Mouse (Mus musculus) liver, embryonic 11.5 days (tissue): ENCODE data around the gene Styk1. TPM values are rescaled to one million over a fixed set of nuclear protein-coding genes. Genes with fewer than 3 reads are reported as not detected.

ENCODE experiments used
- polyA plus RNA-seq: library from polyadenylated mRNA; unstranded; fragments of >200 nt; fragmentation: Nextera tagmentation; extraction: Ambion mirVana; gene quantifications from 2 replicates; pipeline ENCODE4 v1.2.1, GENCODE M21; 2014

The Styk1 gene
- polyA plus RNA-seq, 1 experiment from 2014 or later = 1.1 TPM

Other genes with a start within 250 kb of the Styk1 start
- 0.10 TPM in 1 of 2 replicates, not detected in the other for gene Klra2, start 106.2 kb downstream of the Styk1 start, polyA plus RNA-seq
- gene Magohb, start 60.4 kb downstream of the Styk1 start, polyA plus RNA-seq = 59.9 and 63.6 TPM in 2 replicates
- 104 and 125 TPM in 2 replicates for gene Ybx3, start 34.9 kb upstream of the Styk1 start, polyA plus RNA-seq
- not detected in 2 replicates for gene 5430401F13Rik, start 132.8 kb upstream of the Styk1 start, polyA plus RNA-seq
- not detected in 2 replicates for gene Gm6619, start 132.8 kb upstream of the Styk1 start, polyA plus RNA-seq